Mouse (Mus musculus) G1E-ER4 (cell line): ENCODE data around the gene Pomp. TPM values are rescaled to one million over a fixed set of nuclear protein-coding genes. Genes with fewer than 3 reads are reported as not detected.
A peak's percentile ranks its signal among the peaks of the same experiment; 100 is the strongest.

Experiments used
- GATA1 ChIP-seq: IDR thresholded peaks from one replicate; pipeline ENCODE4 v1.8.0; 2012; ENCODE audit warnings: low read length, inconsistent platforms
- polyA plus RNA-seq: library from polyadenylated mRNA; stranded (reverse); fragments of >175 nt; gene quantifications from 2 replicates; pipeline ENCODE4 v1.2.3, GENCODE M21; 2012

Gene Pomp
- polyA plus RNA-seq, 1 experiment, result 14.5 TPM

DNA sequence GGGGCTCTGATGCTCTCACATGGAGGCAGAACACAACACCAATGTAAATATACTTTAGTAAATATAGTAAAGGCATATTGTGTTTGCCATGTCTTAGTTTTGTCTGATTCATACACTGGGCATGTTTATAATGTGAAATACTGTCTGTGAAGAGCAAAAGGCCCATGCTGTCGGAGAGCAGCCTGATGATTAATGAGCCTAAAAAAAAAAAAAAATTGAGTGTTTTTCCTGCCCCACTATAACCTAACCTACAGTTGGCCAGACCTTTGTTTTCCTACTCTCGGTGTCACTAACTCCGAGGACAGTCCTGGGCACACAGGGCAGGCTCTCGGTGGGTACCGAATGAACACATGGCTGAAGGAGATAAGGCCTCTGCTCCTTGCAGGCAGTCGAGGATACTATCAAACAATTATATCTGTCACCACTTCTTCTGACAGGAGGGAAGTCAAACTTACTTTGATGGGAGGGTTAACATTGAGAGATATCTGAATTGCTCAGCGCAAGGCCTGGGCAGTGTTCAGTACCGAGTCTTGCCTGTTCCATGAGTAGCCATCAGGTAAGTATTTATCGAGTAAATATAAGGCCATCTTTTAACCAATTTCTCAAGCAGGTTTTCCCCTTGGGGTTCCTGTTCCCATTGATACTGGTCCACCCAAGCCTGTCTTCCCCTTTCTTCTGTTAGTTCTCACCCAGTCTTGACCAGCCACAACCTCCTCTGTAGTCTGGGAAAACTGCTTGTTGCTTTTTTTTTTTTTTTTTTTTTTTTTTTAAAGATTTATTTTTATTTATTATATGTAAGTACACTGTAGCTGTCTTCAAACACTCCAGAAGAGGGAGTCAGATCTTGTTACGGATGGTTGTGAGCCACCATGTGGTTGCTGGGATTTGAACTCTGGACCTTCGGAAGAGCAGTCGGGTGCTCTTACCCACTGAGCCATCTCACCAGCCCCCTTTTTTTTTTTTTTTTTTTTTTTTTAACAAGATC is 28.3 kb downstream of the Pomp start:
- peak; percentile 82 for TF ChIP-seq GATA1

DNA sequence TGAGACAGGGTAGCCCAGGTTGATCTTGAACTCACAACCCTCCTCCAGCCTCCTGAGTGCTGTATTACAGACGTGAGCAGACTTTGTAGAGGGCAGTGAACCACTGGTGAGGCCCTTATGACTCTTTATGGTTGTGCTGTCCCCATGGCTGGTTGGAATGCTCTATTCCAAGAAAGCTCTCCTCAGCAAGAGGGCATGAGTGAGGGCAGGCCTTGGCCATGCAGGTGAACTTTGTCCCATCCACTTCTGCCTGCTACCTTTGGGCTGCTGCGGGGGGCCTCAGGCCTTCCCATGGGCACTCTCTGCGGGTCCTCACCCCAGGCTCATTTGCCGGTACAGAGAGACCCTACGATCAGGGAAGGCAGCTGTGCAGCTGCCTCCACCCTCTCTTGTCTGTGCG is 32.5 kb downstream of the Pomp start:
- TF ChIP-seq GATA1, result no peak

DNA sequence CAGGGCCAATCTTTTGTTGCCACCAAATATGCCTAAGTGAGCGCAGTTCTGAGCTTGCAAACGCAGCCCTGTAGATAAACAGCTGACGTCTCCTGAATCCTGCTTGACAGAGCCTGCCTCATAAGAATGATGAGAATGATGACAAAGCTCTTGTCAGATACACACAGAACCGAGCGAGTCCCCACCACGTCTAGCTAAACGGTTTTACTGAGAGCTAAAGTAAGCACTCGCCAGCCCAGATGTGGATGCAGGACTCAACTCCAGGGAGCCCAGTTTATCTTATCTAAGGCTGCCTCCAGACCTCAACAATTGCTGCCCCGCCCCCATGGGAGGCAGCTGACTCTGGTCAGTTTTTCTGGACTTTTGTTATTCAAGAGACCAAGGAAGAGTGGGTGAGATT is 32.9 kb downstream of the Pomp start:
- TF ChIP-seq GATA1, result peak; percentile 45

DNA sequence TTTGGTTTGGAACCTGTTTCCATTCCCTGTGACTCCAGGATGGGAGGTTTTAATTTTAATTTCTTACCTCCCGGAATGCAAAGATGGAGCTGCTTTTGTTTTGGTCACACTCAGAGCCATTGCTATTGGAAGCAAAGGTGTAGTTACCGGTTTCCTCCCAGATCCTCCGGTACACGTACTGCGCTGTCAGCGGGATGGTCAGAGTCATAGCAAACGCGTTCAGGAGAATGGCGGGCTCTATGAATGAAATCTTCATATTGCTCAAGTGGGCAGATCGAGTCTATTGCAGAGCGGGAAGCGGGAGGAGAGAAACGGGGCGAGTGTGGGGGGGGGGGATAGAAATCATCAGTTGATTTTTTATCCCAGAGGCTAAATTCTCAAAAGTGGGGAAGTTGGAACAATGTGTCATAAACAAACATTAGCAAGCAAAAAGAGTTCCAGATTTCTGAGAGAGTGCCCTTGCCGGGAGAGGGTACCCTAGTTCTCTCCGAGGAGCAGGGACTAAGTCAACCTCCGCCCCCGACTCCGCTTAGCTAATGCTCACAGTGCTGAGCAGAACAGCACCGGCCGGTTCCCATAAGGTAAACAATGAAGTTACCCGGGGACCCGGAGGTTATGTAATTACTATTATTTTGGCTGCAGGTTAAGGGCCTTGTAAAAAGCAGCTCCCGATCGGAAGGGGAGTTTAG is 33.6 kb downstream of the Pomp start:
- no peak for TF ChIP-seq GATA1

DNA sequence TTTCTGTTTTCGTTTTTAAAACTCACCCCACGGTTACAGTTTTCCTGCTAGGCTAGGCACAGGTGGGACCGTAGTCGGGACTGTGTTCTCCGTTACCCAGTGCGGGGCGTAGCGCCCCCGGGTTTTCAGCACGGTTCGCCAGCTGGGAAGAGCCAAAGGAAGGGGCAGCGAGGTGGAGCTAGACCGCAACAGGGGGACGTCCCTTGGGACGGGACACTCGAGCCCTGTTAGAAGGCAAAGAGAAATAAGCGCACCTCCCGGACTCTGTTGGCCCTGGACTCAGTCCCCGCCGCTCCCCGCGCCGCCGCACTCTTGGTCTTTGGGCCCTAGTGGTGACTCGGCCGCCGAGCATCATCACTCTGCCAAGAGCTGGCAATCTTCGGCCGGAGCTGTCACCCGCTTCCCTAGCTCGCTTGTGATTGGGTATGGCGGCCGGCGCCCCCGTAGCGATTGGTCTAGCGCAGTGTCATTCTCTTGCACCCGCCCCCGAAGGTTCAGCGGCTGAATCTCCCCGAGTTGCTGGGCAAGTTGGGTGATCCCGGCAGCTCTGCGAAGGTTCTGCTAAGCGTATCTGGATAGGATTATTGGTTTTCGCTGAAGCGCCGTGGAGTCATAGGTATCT is 34.3 kb downstream of the Pomp start, which contains the start of gene Slc46a3:
Slc46a3 (minus strand) TSS at position 361 of the 622 bp plus-strand sequence.
- no peak for TF ChIP-seq GATA1

DNA sequence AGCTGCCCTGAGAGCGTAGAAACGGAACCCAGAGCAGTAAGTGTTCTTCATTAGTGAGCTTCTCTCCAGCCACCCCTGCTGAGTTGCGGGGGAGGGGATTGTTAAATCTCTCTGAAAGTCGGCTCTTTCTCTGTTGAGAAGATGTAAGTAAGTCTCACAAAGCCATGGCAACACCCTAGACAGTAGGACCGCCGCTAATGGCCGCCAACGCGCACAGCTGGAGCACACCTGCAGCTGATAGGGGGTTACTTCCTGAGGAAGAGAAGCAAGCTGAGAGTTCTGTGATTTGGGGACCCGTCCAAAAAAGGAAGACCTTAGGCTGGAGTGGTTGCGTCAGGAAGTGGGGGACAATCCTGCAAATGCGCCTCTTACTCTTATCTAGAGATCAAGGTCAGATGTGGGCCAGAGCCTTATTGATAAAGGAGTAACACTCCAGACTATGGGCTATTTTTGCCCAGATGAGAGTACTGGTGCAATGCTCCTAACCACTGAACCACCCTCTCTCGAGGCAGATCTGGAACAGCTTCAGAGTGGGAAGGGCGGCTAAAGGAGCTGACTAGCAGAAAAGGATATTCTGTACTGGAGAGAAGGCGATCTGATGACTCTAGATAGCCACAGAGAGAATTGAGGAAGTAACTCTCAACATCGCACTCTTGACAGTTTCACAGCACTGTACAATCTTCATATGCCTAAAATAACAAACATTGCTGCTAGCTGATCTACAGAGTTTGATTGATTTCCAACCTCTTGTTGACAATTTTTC is 35.4 kb downstream of the Pomp start:
- peak; percentile 36 for TF ChIP-seq GATA1

DNA sequence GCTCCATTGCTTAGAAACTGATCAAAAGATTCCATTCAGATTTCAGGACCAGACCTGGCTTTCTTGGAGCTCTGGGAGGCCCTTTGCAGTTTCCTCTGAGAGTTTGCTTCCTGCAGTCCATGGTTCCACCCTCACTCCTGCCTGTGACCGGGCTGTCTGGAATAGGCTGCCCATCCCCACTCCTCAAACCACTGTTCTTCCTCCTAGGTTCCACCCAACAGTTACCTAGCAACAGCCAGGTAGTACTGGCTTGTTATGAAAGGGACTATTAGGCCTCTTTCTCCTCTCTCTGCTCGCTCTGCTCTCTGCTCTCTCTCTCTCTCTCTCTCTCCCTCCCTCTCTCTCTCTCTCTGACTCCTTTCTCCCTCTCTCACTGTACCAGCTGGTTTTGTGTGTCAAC is 38.0 kb downstream of the Pomp start:
- TF ChIP-seq GATA1, result no peak

DNA sequence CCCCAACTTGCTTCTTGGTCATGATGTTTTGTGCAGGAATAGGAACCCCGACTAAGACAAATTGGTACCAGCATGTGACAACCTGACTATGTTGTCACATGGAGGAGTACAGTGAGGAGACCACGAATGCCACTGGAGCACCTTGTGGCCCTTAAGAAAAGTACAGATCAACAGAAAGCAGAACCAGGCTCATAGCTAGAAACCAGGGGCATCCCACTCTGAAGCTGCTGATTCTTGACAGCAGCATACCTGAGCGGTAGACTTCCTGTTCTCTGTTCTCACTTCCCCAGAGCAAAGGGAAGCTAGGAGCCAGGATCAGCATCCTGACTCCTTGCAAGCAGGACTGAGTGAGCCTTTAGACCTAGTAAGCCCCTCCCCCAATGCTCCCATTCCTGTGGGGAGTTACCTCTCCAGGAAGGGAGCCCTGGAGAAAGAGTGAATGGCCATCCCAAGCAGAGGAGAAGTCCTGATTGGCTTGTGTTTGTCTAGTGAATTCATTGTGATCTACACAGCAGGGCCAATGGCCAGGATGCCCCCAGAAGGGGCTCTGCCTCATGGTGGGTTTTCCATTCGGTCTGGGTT is 38.8 kb downstream of the Pomp start:
- no peak for TF ChIP-seq GATA1

DNA sequence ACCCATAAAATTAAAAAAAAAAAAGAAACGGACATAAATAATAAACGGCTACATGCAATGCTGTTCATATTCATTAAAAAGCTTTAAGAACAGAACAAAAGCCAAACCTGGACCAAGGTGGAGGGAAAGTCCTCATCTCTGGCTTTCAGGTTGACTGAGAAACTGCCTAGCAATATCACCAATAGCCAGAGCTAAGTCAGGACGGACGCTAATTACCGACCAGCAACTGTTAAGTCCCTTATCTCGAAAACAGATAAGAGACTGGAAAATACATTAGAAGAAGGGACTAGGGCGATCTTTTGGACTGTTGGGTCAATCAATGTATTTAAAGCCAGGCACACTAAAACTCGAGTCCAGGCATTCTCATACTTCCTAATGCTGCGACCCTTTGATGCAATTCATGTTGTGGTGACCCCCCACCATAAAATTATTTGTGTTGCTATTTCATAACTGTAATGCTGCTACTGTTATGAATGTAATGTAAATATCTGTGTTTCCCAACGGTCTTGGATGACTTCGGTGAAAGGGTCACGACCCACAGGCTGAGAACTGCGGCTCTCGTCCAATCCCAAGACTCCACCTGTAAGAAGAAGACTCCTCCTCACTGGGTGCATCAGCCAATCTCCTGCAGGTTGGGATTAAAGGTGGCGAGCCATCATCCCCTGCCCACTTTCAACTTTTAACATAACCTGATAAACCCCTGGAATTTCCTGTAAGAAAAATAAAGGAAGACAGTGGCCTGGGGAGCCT is 41.9 kb downstream of the Pomp start:
- no peak for TF ChIP-seq GATA1

DNA sequence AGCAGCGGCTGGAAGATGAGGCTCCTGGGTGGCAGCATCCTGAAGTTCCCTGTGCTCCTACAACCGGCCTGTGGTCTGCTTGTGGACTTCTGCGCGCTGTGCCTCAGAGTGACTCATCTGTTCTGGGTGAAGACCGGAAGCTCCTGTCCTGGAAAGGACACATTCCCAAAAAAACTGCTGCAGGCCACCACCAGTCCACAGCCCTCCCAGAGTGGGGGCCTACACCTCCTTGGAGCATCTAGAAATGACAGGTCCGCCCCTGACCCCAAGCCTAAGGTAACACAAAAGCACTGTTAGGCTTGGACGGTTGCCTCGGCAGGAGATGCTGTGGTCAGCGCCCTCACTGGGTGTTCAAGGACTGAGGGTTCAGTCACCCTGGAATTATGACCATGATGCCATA is 42.9 kb downstream of the Pomp start:
- no peak for TF ChIP-seq GATA1

DNA sequence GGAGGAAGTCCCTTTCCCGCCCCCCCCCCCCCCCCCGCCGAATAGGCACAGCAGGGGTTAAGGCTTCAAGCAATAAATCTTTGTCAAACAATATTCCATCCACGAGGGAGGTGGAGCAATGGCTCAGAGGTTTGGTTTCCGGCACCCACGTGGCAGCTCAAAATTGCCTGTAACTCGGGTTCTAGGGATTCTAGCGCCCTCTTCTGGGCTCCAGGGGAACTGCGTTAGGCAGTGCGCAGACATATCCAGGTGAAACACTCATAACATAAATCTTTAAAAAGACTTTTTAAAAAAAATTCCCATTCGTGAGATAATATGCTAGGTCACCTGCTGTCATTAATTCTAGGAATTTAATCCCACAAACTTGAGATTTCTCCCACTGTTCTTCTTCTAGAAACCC is 46.9 kb downstream of the Pomp start:
- TF ChIP-seq GATA1, result no peak

DNA sequence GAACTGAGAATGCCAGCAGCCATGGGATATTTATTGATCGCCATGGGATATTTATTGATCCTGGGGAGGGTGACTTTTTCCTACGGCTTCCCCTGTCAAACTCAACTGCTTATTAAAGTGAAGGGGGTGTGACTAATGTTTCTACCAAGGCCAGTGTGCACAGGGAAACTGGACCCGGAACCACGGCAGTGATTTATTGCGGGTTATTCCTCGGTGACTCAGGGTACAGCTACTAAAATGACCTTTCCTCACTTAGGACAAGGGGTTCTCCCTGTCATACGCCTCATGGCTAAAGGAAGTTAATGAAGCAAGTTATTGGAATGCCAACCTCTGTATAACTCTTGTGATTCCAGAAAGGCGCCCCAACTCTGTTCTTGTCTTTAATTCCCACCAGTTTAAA is 47.6 kb downstream of the Pomp start:
- no peak for TF ChIP-seq GATA1

DNA sequence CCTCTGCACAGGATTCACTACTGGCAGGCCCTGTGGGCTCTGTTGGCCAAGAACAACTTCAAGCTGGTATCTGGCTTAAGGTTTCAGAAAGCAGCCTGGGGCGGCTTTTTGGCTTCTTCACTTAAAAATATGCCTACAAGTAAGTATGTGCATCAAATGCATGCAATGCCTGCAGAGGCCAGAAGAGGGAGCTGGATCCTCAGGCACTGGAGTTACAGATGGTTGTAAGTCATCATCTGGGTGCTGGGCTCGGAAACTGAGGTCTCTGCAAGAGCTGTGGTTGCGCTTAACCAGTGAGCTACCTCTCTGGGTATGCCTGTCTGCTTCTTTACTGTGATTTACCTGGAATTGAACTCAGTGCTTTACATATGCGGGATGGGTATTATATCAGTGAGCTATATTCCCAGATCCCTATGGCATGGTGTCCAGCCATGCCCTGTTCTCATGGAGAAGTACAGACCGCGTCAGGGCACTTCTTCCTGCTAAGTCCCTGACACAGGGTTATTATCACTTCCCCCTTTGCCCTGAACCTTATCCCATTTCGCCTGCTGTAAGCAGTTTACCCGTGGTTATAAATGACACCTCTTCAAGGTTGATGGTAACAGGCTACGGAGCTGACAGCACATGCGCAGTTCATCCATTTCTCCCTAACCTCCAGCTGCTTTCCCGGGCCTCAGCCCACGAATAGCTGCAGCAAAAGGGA is 50.7 kb downstream of the Pomp start:
- no peak for TF ChIP-seq GATA1

DNA sequence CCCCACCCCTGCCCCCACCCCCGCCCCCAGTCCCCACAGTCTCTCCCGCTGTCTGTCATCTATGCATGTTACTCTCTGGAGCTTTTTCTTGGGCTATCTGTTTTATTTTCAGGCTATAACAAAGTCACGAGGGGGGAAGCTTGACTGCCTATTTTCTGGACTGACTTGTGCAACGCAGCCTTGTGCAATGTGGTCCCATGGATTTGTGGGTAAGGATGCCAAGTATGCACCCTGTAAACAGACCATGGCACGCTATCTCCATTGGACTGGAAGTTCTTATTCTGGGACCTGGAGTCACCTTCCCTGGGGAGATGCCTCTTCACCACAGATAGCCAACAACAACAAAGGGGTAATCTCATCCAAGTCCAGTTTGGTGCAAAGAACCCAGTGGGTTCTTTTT is 51.5 kb downstream of the Pomp start:
- TF ChIP-seq GATA1, result no peak
